Mouse (Mus musculus): ENCODE measurements around the gene Pigo. TPM values are rescaled to one million over a fixed set of nuclear protein-coding genes. Genes with fewer than 3 reads are reported as not detected.

The Pigo gene
- polyA plus RNA-seq, 1 experiment from 2014 or later = 27.5 TPM

GRCm38 (mm10) chr4:42978062-42978461, 47.6 kb downstream of the Pigo start:
- Histone ChIP-seq H3K27ac (no peak overlapping the region), H3K4me1 (replicated peaks) (no peaks in the 10 kb centered on the region), H3K9ac (no peak overlapping the region), H3K4me2 (no peak overlapping the region), H3K27me3 (no peaks in the 10 kb centered on the region), H3K36me3 (peaks cover 53% of the 10 kb centered on the region), H3K9me3 (no peaks in the 10 kb centered on the region), H3K4me3 (no peak overlapping the region)
- 92% methylated on average over 4 of the region's 4 CpGs for WGBS
- no peak for ATAC-seq (ENCODE audit: low FRiP score)

DNA sequence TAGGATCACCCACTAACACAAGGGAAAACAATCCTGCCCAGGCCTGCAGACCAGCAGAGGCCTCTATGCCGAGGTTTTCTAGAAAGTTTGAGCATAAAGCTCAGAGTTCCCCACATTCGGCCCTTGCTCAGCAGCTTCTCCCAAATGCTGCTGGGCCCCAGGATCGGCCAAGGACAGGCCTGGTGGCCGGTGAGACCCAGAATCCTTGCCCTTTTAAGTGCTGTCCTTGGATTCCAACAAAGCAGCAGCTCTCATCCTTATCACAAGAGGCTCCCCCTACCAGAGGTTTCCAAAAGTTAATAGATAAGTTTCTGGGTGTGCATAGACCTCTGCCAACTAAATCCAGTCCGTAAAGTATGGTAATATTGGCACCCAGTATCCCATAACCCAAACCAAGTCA, 51.8 kb downstream of the Pigo start:
- Histone ChIP-seq H3K36me3 (peaks cover 15% of the 10 kb centered on the region), H3K9me3 (no peaks in the 10 kb centered on the region), H3K4me1 (replicated peaks) (no peaks in the 10 kb centered on the region), H3K4me2 (no peak overlapping the region), H3K4me3 (no peak overlapping the region), H3K27me3 (no peaks in the 10 kb centered on the region), H3K27ac (no peak overlapping the region), H3K9ac (no peak overlapping the region)
- ATAC-seq (ENCODE audit: low FRiP score) = no peak
- WGBS = 88% methylated on average over 5 of the region's 5 CpGs

DNA sequence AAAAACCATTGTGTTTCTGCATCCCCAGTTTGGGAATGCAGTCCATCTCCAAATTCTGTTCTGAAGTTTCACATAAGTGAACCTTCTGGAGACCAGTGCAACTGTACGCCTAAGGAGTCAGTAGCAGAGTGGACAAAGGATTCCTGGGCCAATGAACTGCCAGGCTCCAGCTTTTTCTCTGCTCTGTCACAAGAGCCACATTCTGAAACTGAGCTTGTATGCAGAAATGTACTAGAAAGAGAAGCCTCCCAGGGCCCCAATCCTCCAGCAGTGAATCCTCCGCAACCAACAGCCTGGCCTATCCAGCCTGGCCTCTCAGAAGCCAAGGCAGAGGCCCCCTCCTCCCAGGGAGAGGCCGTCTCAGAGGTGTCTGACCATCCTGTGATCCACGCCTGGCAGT, 52.7 kb downstream of the Pigo start:
- Histone ChIP-seq H3K9ac (no peak overlapping the region), H3K4me1 (replicated peaks) (no peaks in the 10 kb centered on the region), H3K27me3 (no peaks in the 10 kb centered on the region), H3K4me2 (no peak overlapping the region), H3K36me3 (peaks cover 6% of the 10 kb centered on the region), H3K4me3 (no peak overlapping the region), H3K9me3 (no peaks in the 10 kb centered on the region), H3K27ac (no peak overlapping the region)
- 88% methylated on average over 4 of the region's 4 CpGs for WGBS
- ATAC-seq (ENCODE audit: low FRiP score) = no peak

DNA sequence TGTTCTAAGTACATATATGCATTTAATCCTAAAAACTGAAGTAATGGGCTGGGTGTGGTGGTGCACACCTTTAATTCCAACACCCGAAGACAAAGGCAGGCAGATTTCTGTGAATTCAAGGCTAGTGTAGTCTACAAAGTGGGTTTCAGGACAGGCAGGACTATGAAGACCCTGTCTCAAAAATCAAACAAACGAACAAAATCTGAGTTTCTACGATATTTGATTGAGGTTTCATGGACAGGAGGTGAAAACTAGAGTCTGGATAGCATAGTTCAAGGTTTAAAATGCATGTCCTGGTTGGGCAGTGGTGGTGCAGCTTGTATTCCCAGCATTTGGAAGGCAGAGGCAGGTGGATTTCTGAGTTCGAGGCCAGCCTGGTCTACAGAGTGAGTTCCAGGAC, 56.3 kb downstream of the Pigo start, which contains the start of gene 1700022I11Rik:
Gene 1700022I11Rik, plus strand, starts transcription at position 301 of the 400 bp plus-strand sequence.
- no peak for ATAC-seq (ENCODE audit: low FRiP score)

More for the DNA sequence above, 56.3 kb downstream of the Pigo start, which contains the start of gene 1700022I11Rik:
- 94% methylated on average over 4 of the region's 4 CpGs for WGBS
- Histone ChIP-seq H3K4me3 (no peak within 1 kb of the TSS), H3K36me3 (no peaks in the 10 kb centered on the region; the same call in 1 of the 2 replicates), H3K9me3 (no peaks in the 10 kb centered on the region), H3K27ac (no peak within 1 kb of the TSS), H3K4me2 (no peak within 1 kb of the TSS), H3K27me3 (0 out of 2 replicates have a peak, but pooled peaks cover 2% of the 10 kb centered on the region), H3K9ac (no peak within 1 kb of the TSS), H3K4me1 (replicated peaks) (peaks cover 4% of the 10 kb centered on the region; the same call in 1 of the 2 replicates)

Other genes starting within 250 kb of the Pigo start
- 0.05 TPM in 1 of 2 replicates, not detected in the other for gene Fam205a1, start 171.9 kb downstream of the Pigo start, polyA plus RNA-seq (2015; fragmentation: Nextera tagmentation; extraction: Ambion mirVana)
- 0.36 and 0.69 TPM in 2 replicates for gene Gm12394, start 169.0 kb downstream of the Pigo start, polyA plus RNA-seq (2015; fragmentation: Nextera tagmentation; extraction: Ambion mirVana)
- gene Fam205c, start 151.6 kb downstream of the Pigo start, polyA plus RNA-seq (2015; fragmentation: Nextera tagmentation; extraction: Ambion mirVana) = 1.7 and 2.3 TPM in 2 replicates
- gene Phf24, start 109.2 kb downstream of the Pigo start, polyA plus RNA-seq (2015; fragmentation: Nextera tagmentation; extraction: Ambion mirVana) = 21.7 and 23.0 TPM in 2 replicates
- gene Dnajb5, start 76.0 kb downstream of the Pigo start, polyA plus RNA-seq (2015; fragmentation: Nextera tagmentation; extraction: Ambion mirVana) = 51.0 and 51.2 TPM in 2 replicates
- gene 1700022I11Rik, start 56.2 kb downstream of the Pigo start, polyA plus RNA-seq (2015; fragmentation: Nextera tagmentation; extraction: Ambion mirVana) = 0.63 and 0.70 TPM in 2 replicates
- 524 and 526 TPM in 2 replicates for gene Vcp, start 25.3 kb downstream of the Pigo start, polyA plus RNA-seq (2015; fragmentation: Nextera tagmentation; extraction: Ambion mirVana)
- gene Fancg, start 15.3 kb downstream of the Pigo start, polyA plus RNA-seq (2015; fragmentation: Nextera tagmentation; extraction: Ambion mirVana) = 20.0 and 21.9 TPM in 2 replicates
- 226 and 232 TPM in 2 replicates for gene Stoml2, start 5.9 kb upstream of the Pigo start, polyA plus RNA-seq (2015; fragmentation: Nextera tagmentation; extraction: Ambion mirVana)
- 33.3 and 34.1 TPM in 2 replicates for gene Fam214b, start 20.4 kb upstream of the Pigo start, polyA plus RNA-seq (2015; fragmentation: Nextera tagmentation; extraction: Ambion mirVana)
- gene Unc13b, start 33.1 kb upstream of the Pigo start, polyA plus RNA-seq (2015; fragmentation: Nextera tagmentation; extraction: Ambion mirVana) = 18.6 and 19.7 TPM in 2 replicates
- 0.34 and 0.40 TPM in 2 replicates for gene Atp8b5, start 241.3 kb upstream of the Pigo start, polyA plus RNA-seq (2015; fragmentation: Nextera tagmentation; extraction: Ambion mirVana)